Mouse (Mus musculus): ENCODE results near the gene Gm6657. TPM values are rescaled to one million over a fixed set of nuclear protein-coding genes. Genes with fewer than 3 reads are reported as not detected.

The Gm6657 gene
- not detected in 2 replicates for polyA plus RNA-seq (2011; ENCODE audit: insufficient read depth, insufficient read length, low read depth, missing spikeins)

DNA sequence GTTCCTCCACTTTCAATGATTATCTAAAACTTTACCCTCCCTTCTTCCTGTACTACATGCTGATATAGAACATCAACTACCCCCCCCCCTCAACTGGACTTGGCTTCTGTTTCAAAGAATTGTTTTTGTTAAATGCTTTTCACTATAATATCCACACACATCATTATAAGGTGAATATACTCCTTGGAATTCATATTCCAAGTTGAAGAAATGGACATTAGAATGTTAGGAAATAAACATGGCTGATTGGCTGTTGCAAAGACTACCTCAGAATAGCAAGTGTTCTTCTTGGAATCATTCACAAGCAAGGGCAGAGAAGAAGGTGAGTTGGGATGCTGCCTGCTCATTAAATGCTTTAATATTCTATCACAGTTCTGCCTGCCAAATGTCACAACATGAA, at the start of gene Gm6657:
TSS of gene Gm6657 (plus strand) at position 301 of the 400 bp plus-strand sequence.
- TF ChIP-seq CTCF (IDR thresholded peaks at IDR 0.05; ENCODE audit: low read depth, low read length) (no peak), EP300 (IDR thresholded peaks at IDR 0.05; ENCODE audit: insufficient read depth, low read depth, low read length) (no peak), POLR2A (IDR thresholded peaks at IDR 0.05; ENCODE audit: insufficient read depth, low read length) (no peak)
- Histone ChIP-seq H3K36me3 (ENCODE audit: control insufficient read depth, insufficient read depth, low read length, poor library complexity, severe bottlenecking) (no peaks in the 10 kb centered on the region), H3K27me3 (ENCODE audit: control insufficient read depth, insufficient read depth, low read length, poor library complexity, severe bottlenecking) (no peaks in the 10 kb centered on the region), H3K4me1 (ENCODE audit: control insufficient read depth, insufficient read depth, low read length) (no peaks in the 10 kb centered on the region), H3K9ac (ENCODE audit: low read depth, poor library complexity, severe bottlenecking) (no peak within 1 kb of the TSS), H3K27ac (ENCODE audit: insufficient read depth, low read length) (no peak within 1 kb of the TSS), H3K9me3 (replicated peaks; ENCODE audit: control insufficient read depth, insufficient read depth, low read length, poor library complexity, severe bottlenecking) (peaks cover 3% of the 10 kb centered on the region; the same call in 1 of the 2 replicates), H3K4me3 (ENCODE audit: low read depth, low read length) (no peak within 1 kb of the TSS)

DNA sequence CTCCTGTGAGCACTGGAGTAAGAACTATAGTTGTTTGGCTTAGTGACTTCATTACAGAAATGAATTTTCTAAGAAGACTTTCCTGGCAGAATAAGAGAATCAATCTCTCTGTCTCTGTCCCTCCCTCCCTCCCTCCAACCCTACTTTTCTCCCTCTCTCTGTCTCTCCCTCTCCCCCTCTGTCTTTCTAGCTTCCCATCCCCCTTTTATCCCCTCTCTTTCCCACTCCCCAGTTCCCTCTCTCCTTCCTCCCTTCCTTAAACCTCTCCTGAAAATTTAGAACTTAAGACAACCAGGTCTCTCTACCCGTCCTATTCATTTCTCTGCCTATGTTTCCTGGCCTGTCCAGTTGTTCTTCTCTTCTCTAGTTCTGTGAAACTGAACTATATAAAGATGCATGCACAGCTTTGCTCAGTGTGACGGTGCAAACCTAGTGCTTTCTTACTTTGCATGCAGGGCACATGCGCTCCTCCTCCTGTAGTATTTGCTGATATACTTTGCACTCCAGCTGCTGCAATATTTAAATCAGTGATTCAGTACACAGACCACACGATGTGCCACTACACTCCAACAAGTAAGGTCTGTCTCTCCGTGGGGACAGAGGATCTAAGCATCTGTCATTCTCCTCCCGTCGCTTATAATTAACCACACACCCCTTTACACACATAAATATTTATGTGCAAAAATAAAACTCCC, 40.6 kb upstream of the Gm6657 start:
- Histone ChIP-seq H3K9ac (ENCODE audit: low read depth, poor library complexity, severe bottlenecking) (no peak overlapping the region), H3K4me3 (ENCODE audit: low read depth, low read length) (no peak overlapping the region), H3K27me3 (ENCODE audit: control insufficient read depth, insufficient read depth, low read length, poor library complexity, severe bottlenecking) (no peaks in the 10 kb centered on the region), H3K36me3 (ENCODE audit: control insufficient read depth, insufficient read depth, low read length, poor library complexity, severe bottlenecking) (no peaks in the 10 kb centered on the region), H3K4me1 (ENCODE audit: control insufficient read depth, insufficient read depth, low read length) (no peaks in the 10 kb centered on the region), H3K9me3 (replicated peaks; ENCODE audit: control insufficient read depth, insufficient read depth, low read length, poor library complexity, severe bottlenecking) (no peaks in the 10 kb centered on the region), H3K27ac (ENCODE audit: insufficient read depth, low read length) (no peak overlapping the region)
- TF ChIP-seq CTCF (IDR thresholded peaks at IDR 0.05; ENCODE audit: low read depth, low read length) (no peak), POLR2A (IDR thresholded peaks at IDR 0.05; ENCODE audit: insufficient read depth, low read length) (no peak), EP300 (IDR thresholded peaks at IDR 0.05; ENCODE audit: insufficient read depth, low read depth, low read length) (no peak)

DNA sequence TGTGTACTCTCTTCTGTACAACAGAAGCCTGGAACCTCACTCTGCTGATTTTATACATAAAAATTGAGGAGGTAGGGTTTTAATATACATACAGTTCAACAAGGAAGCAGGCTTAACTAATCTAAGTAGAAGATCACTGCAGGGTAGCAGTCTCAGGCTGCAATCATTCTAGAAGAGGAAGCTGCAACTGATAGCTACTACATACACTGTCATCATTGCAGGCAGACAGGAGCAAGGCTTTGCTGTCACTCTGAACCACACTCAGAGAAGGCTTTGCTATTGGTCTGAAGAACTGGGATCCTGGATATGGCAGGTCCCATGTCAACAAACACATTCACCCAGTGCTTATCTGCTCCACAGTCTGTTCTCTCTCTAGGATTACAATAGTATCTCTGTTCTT, 23.9 kb upstream of the Gm6657 start:
- H3K9ac ChIP-seq (ENCODE audit: low read depth, poor library complexity, severe bottlenecking) = no peak overlapping the region
- no peaks in the 10 kb centered on the region for H3K36me3 ChIP-seq (ENCODE audit: control insufficient read depth, insufficient read depth, low read length, poor library complexity, severe bottlenecking)
- no peaks in the 10 kb centered on the region for H3K9me3 ChIP-seq (replicated peaks; ENCODE audit: control insufficient read depth, insufficient read depth, low read length, poor library complexity, severe bottlenecking)
- no peaks in the 10 kb centered on the region for H3K27me3 ChIP-seq (ENCODE audit: control insufficient read depth, insufficient read depth, low read length, poor library complexity, severe bottlenecking)
- H3K4me3 ChIP-seq (ENCODE audit: low read depth, low read length) = no peak overlapping the region
- TF ChIP-seq CTCF (IDR thresholded peaks at IDR 0.05; ENCODE audit: low read depth, low read length) (no peak), EP300 (IDR thresholded peaks at IDR 0.05; ENCODE audit: insufficient read depth, low read depth, low read length) (no peak), POLR2A (IDR thresholded peaks at IDR 0.05; ENCODE audit: insufficient read depth, low read length) (no peak)
- H3K27ac ChIP-seq (ENCODE audit: insufficient read depth, low read length) = no peak overlapping the region
- H3K4me1 ChIP-seq (ENCODE audit: control insufficient read depth, insufficient read depth, low read length) = no peaks in the 10 kb centered on the region

DNA sequence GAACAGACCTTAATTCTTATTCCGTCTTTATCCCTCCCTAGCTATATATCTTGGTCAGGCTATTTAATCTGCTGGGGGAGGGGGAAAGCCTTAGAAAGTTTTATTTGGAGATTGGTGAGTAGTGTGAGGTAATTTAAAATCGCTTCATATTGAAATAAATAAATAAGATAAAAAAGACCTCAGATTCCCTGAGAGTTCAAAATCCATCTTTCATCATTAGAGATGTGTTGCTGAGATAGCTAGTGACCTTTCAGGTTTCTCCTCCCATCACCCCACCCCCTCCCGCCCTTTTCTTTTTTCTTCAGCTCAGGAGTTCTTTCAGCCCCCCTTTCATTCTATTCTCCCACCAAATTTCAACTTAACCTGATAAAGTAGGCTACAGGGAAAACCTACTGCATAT, 20.1 kb upstream of the Gm6657 start:
- H3K4me3 ChIP-seq (ENCODE audit: low read depth, low read length) = no peak overlapping the region
- no peaks in the 10 kb centered on the region for H3K36me3 ChIP-seq (ENCODE audit: control insufficient read depth, insufficient read depth, low read length, poor library complexity, severe bottlenecking)
- no peaks in the 10 kb centered on the region for H3K9me3 ChIP-seq (replicated peaks; ENCODE audit: control insufficient read depth, insufficient read depth, low read length, poor library complexity, severe bottlenecking)
- H3K4me1 ChIP-seq (ENCODE audit: control insufficient read depth, insufficient read depth, low read length) = no peaks in the 10 kb centered on the region
- no peaks in the 10 kb centered on the region for H3K27me3 ChIP-seq (ENCODE audit: control insufficient read depth, insufficient read depth, low read length, poor library complexity, severe bottlenecking)
- no peak overlapping the region for H3K9ac ChIP-seq (ENCODE audit: low read depth, poor library complexity, severe bottlenecking)
- TF ChIP-seq POLR2A (IDR thresholded peaks at IDR 0.05; ENCODE audit: insufficient read depth, low read length) (no peak), CTCF (IDR thresholded peaks at IDR 0.05; ENCODE audit: low read depth, low read length) (no peak), EP300 (IDR thresholded peaks at IDR 0.05; ENCODE audit: insufficient read depth, low read depth, low read length) (no peak)
- no peak overlapping the region for H3K27ac ChIP-seq (ENCODE audit: insufficient read depth, low read length)

DNA sequence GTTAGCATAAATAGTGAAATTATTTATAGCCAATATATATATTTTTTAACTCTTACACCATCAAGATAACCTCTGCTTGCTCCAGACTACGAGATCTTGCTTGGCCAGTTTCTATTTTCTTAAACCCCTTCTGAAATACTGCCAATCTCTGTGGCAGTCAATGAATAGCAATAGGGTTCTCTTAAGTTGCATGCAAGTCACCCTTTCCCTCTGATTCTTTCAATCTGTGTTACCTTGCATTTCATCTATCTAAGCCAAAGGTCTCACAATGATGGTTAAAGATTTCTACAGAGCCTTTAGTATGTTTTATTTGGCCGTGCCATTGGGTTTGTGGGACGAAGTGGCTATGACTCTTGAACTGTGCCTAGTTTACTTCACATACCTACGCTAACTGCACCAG, 19.4 kb upstream of the Gm6657 start:
- TF ChIP-seq EP300 (IDR thresholded peaks at IDR 0.05; ENCODE audit: insufficient read depth, low read depth, low read length) (no peak), POLR2A (IDR thresholded peaks at IDR 0.05; ENCODE audit: insufficient read depth, low read length) (no peak)
- Histone ChIP-seq H3K9me3 (replicated peaks; ENCODE audit: control insufficient read depth, insufficient read depth, low read length, poor library complexity, severe bottlenecking) (no peaks in the 10 kb centered on the region), H3K27ac (ENCODE audit: insufficient read depth, low read length) (no peak overlapping the region), H3K27me3 (ENCODE audit: control insufficient read depth, insufficient read depth, low read length, poor library complexity, severe bottlenecking) (no peaks in the 10 kb centered on the region), H3K4me1 (ENCODE audit: control insufficient read depth, insufficient read depth, low read length) (no peaks in the 10 kb centered on the region), H3K36me3 (ENCODE audit: control insufficient read depth, insufficient read depth, low read length, poor library complexity, severe bottlenecking) (no peaks in the 10 kb centered on the region), H3K4me3 (ENCODE audit: low read depth, low read length) (no peak overlapping the region), H3K9ac (ENCODE audit: low read depth, poor library complexity, severe bottlenecking) (no peak overlapping the region)

DNA sequence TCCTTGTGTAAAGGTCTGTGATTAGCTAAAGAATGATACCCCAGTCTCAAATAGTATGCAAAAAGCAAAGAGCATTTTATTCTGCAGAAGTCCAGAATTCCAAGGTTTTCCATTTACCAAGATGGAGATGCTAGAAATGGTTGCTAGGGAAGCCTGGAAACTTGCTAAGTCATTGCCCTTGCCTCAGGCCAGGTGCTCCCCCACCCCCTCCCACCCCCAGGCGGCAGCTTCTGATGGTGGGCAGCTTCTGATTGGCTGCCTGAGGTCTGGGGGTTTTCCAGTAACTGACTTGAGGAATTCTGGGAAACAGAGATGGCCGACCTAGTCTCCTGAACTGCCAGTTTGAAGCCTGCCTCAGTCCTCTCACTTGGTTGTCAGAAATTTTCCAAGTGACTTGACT, 12.6 kb upstream of the Gm6657 start:
- no peaks in the 10 kb centered on the region for H3K27me3 ChIP-seq (ENCODE audit: control insufficient read depth, insufficient read depth, low read length, poor library complexity, severe bottlenecking)
- H3K4me3 ChIP-seq (ENCODE audit: low read depth, low read length) = no peak overlapping the region
- H3K4me1 ChIP-seq (ENCODE audit: control insufficient read depth, insufficient read depth, low read length) = no peaks in the 10 kb centered on the region
- H3K9me3 ChIP-seq (replicated peaks; ENCODE audit: control insufficient read depth, insufficient read depth, low read length, poor library complexity, severe bottlenecking) = no peaks in the 10 kb centered on the region; the same call in 1 of the 2 replicates
- H3K27ac ChIP-seq (ENCODE audit: insufficient read depth, low read length) = no peak overlapping the region
- no peak overlapping the region for H3K9ac ChIP-seq (ENCODE audit: low read depth, poor library complexity, severe bottlenecking)
- TF ChIP-seq EP300 (IDR thresholded peaks at IDR 0.05; ENCODE audit: insufficient read depth, low read depth, low read length) = no peak
- TF ChIP-seq CTCF (IDR thresholded peaks at IDR 0.05; ENCODE audit: low read depth, low read length) = no peak
- no peak for TF ChIP-seq POLR2A (IDR thresholded peaks at IDR 0.05; ENCODE audit: insufficient read depth, low read length)
- H3K36me3 ChIP-seq (ENCODE audit: control insufficient read depth, insufficient read depth, low read length, poor library complexity, severe bottlenecking) = no peaks in the 10 kb centered on the region
